Mouse (Mus musculus): ENCODE data around the gene Prss45. TPM values are rescaled to one million over a fixed set of nuclear protein-coding genes. Genes with fewer than 3 reads are reported as not detected.
A peak's percentile ranks its signal among the peaks of the same experiment; 100 is the strongest.

Prss45 gene
- polyA plus RNA-seq, 1 experiment: 0.50 TPM

GRCm38 (mm10) chr9:110875288-110875695, 40.9 kb downstream of the Prss45 start:
- no peak overlapping the region for H3K27ac ChIP-seq (ENCODE audit: insufficient read depth, low read length)
- TF ChIP-seq CTCF (IDR thresholded peaks at IDR 0.05; ENCODE audit: extremely low read depth, insufficient read depth, low read length) (no peak), POLR2A (IDR thresholded peaks at IDR 0.05; ENCODE audit: extremely low read depth, insufficient read depth, low read length) (no peak)

GRCm38 (mm10) chr9:110877353-110877752, 43.0 kb downstream of the Prss45 start:
- Histone ChIP-seq H3K4me3 (ENCODE audit: insufficient read depth, low read length) (no peak overlapping the region), H3K4me1 (ENCODE audit: control insufficient read depth, insufficient read depth, low read length) (peaks cover 2% of the 10 kb centered on the region; the same call in 1 of the 2 replicates), H3K27ac (ENCODE audit: insufficient read depth, low read length) (no peak overlapping the region)
- TF ChIP-seq POLR2A (IDR thresholded peaks at IDR 0.05; ENCODE audit: extremely low read depth, insufficient read depth, low read length): no peak
- TF ChIP-seq CTCF (IDR thresholded peaks at IDR 0.05; ENCODE audit: extremely low read depth, insufficient read depth, low read length): no peak

More at GRCm38 (mm10) chr9:110875288-110875695, 40.9 kb downstream of the Prss45 start:
- Histone ChIP-seq H3K4me3 (ENCODE audit: insufficient read depth, low read length) (no peak overlapping the region), H3K4me1 (ENCODE audit: control insufficient read depth, insufficient read depth, low read length) (peaks cover 2% of the 10 kb centered on the region; the same call in 1 of the 2 replicates)

DNA sequence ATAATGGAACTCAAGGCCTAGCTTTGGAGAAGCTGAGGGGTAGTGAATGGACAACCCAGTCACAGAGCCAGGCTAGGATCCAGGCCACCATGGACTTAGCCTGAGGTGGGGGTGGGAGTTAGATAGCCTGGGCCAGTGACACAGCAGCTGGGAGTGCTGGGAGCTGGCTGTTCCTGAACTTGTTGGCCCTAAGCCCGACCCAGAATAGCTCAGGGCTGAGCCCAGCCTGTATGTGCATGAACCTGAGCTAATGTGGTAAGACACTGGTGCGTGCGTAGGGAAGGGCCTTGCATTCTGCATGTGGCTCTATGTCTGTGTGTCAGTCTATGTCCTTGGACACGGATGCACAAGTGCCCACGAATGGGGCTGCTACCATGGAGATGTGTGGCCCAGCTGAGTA, 43.5 kb downstream of the Prss45 start:
- Histone ChIP-seq H3K27ac (ENCODE audit: insufficient read depth, low read length) (no peak overlapping the region), H3K4me1 (ENCODE audit: control insufficient read depth, insufficient read depth, low read length) (peaks cover 2% of the 10 kb centered on the region; the same call in 1 of the 2 replicates), H3K4me3 (ENCODE audit: insufficient read depth, low read length) (no peak overlapping the region)
- no peak for TF ChIP-seq CTCF (IDR thresholded peaks at IDR 0.05; ENCODE audit: extremely low read depth, insufficient read depth, low read length)
- TF ChIP-seq POLR2A (IDR thresholded peaks at IDR 0.05; ENCODE audit: extremely low read depth, insufficient read depth, low read length): no peak

- peak within 1 kb of the TSS; percentile 88 for H3K27ac ChIP-seq (ENCODE audit: insufficient read depth, low read length)
- TF ChIP-seq CTCF (IDR thresholded peaks at IDR 0.05; ENCODE audit: extremely low read depth, insufficient read depth, low read length) (no peak), POLR2A (IDR thresholded peaks at IDR 0.05; ENCODE audit: extremely low read depth, insufficient read depth, low read length) (0 out of 2 replicates have a peak, but pooled peaks have one; percentile 23)
- peaks cover 2% of the 10 kb centered on the region; the same call in 1 of the 2 replicates for H3K4me1 ChIP-seq (ENCODE audit: control insufficient read depth, insufficient read depth, low read length)
- peak within 1 kb of the TSS; percentile 41 for H3K4me3 ChIP-seq (ENCODE audit: insufficient read depth, low read length)
These were observed 45.0 kb downstream of the Prss45 start, which contains the start of gene Als2cl for GRCm38 (mm10) chr9:110879191-110879920. Gene Als2cl, plus strand, starts transcription at chr9:110879870.

GRCm38 (mm10) chr9:110879998-110880561, 45.7 kb downstream of the Prss45 start, which contains the start of gene Tmie:
Gene Tmie, minus strand, starts transcription at chr9:110880113.
- Histone ChIP-seq H3K27ac (ENCODE audit: insufficient read depth, low read length) (peak within 1 kb of the TSS; percentile 88), H3K4me3 (ENCODE audit: insufficient read depth, low read length) (peak within 1 kb of the TSS; percentile 41), H3K4me1 (ENCODE audit: control insufficient read depth, insufficient read depth, low read length) (peaks cover 2% of the 10 kb centered on the region; the same call in 1 of the 2 replicates)
- TF ChIP-seq POLR2A (IDR thresholded peaks at IDR 0.05; ENCODE audit: extremely low read depth, insufficient read depth, low read length): peak; percentile 59
- TF ChIP-seq CTCF (IDR thresholded peaks at IDR 0.05; ENCODE audit: extremely low read depth, insufficient read depth, low read length): no peak

DNA sequence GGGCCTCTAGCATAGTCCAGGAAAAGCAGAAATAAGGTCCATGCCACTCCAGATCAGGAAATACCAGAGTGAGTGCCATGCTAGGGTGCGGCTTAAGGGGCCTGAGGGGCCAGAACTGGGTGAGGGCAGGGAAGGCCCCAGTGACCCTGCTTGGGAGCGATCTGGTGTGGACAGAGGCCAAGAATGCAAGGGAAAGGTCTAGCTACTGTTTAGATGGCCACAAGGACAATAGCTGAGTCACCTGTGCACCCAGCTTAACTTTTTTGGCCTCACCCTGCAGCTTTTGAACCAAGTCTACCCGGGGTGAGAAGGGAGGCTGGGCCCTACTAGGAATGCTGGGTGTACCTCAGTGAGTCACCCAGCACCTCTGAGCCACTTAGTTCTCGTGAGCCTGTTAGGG, 46.4 kb downstream of the Prss45 start:
- Histone ChIP-seq H3K27ac (ENCODE audit: insufficient read depth, low read length) (no peak overlapping the region), H3K4me1 (ENCODE audit: control insufficient read depth, insufficient read depth, low read length) (peaks cover 2% of the 10 kb centered on the region; the same call in 1 of the 2 replicates), H3K4me3 (ENCODE audit: insufficient read depth, low read length) (peak overlapping the region; percentile 41)
- TF ChIP-seq POLR2A (IDR thresholded peaks at IDR 0.05; ENCODE audit: extremely low read depth, insufficient read depth, low read length) (no peak), CTCF (IDR thresholded peaks at IDR 0.05; ENCODE audit: extremely low read depth, insufficient read depth, low read length) (no peak)

GRCm38 (mm10) chr9:110881953-110882352, 47.6 kb downstream of the Prss45 start:
- Histone ChIP-seq H3K4me3 (ENCODE audit: insufficient read depth, low read length) (no peak overlapping the region), H3K27ac (ENCODE audit: insufficient read depth, low read length) (no peak overlapping the region)
- TF ChIP-seq CTCF (IDR thresholded peaks at IDR 0.05; ENCODE audit: extremely low read depth, insufficient read depth, low read length) (no peak), POLR2A (IDR thresholded peaks at IDR 0.05; ENCODE audit: extremely low read depth, insufficient read depth, low read length) (no peak)

GRCm38 (mm10) chr9:110887388-110888303, 53.3 kb downstream of the Prss45 start:
- Histone ChIP-seq H3K27ac (ENCODE audit: insufficient read depth, low read length) (no peak overlapping the region), H3K4me1 (ENCODE audit: control insufficient read depth, insufficient read depth, low read length) (no peaks in the 10 kb centered on the region), H3K4me3 (ENCODE audit: insufficient read depth, low read length) (no peak overlapping the region)
- TF ChIP-seq CTCF (IDR thresholded peaks at IDR 0.05; ENCODE audit: extremely low read depth, insufficient read depth, low read length) (no peak), POLR2A (IDR thresholded peaks at IDR 0.05; ENCODE audit: extremely low read depth, insufficient read depth, low read length) (no peak)

More at GRCm38 (mm10) chr9:110881953-110882352, 47.6 kb downstream of the Prss45 start:
- H3K4me1 ChIP-seq (ENCODE audit: control insufficient read depth, insufficient read depth, low read length): peaks cover 2% of the 10 kb centered on the region; the same call in 1 of the 2 replicates

- Histone ChIP-seq H3K4me3 (ENCODE audit: insufficient read depth, low read length) (no peak overlapping the region), H3K4me1 (ENCODE audit: control insufficient read depth, insufficient read depth, low read length) (no peaks in the 10 kb centered on the region), H3K27ac (ENCODE audit: insufficient read depth, low read length) (no peak overlapping the region)
- TF ChIP-seq CTCF (IDR thresholded peaks at IDR 0.05; ENCODE audit: extremely low read depth, insufficient read depth, low read length) (no peak), POLR2A (IDR thresholded peaks at IDR 0.05; ENCODE audit: extremely low read depth, insufficient read depth, low read length) (no peak)
These were observed 54.5 kb downstream of the Prss45 start for GRCm38 (mm10) chr9:110888935-110889334.

Measured in cortical plate, adult 2 months (tissue).